Mouse (Mus musculus): ENCODE results near the gene Dusp5.

Gene Dusp5

GRCm38 (mm10) chr19:53517370-53518096 is 11.4 kb upstream of the Dusp5 start:
- DNase-seq (ENCODE audit: low read depth, low spot score): no peak

GRCm38 (mm10) chr19:53519549-53519948 is 9.4 kb upstream of the Dusp5 start:
- DNase-seq (ENCODE audit: low read depth, low spot score): no peak

- DNase-seq (ENCODE audit: low read depth, low spot score): peak; percentile 82
These were observed 8.9 kb upstream of the Dusp5 start for GRCm38 (mm10) chr19:53519981-53520380.

- no peak for DNase-seq (ENCODE audit: low read depth, low spot score)
These were observed 7.6 kb upstream of the Dusp5 start for GRCm38 (mm10) chr19:53521137-53521795.

GRCm38 (mm10) chr19:53527480-53527879 is 1.4 kb upstream of the Dusp5 start:
- DNase-seq (ENCODE audit: low read depth, low spot score): no peak

GRCm38 (mm10) chr19:53528131-53528621 is 733 bp upstream of the Dusp5 start:
- no peak for DNase-seq (ENCODE audit: low read depth, low spot score)

GRCm38 (mm10) chr19:53529455-53529704 is 471 bp downstream of the Dusp5 start:
- no peak for DNase-seq (ENCODE audit: low read depth, low spot score)

- DNase-seq (ENCODE audit: low read depth, low spot score): peak; percentile 77
These were observed 1.0 kb downstream of the Dusp5 start for GRCm38 (mm10) chr19:53529705-53530562.

- no peak for DNase-seq (ENCODE audit: low read depth, low spot score)
These were observed 2.5 kb downstream of the Dusp5 start for GRCm38 (mm10) chr19:53531416-53531815.

GRCm38 (mm10) chr19:53532021-53532420 is 3.1 kb downstream of the Dusp5 start:
- DNase-seq (ENCODE audit: low read depth, low spot score): no peak

GRCm38 (mm10) chr19:53532676-53533075 is 3.8 kb downstream of the Dusp5 start:
- DNase-seq (ENCODE audit: low read depth, low spot score): no peak

GRCm38 (mm10) chr19:53533236-53533635 is 4.3 kb downstream of the Dusp5 start:
- DNase-seq (ENCODE audit: low read depth, low spot score): no peak

- DNase-seq (ENCODE audit: low read depth, low spot score): no peak
These were observed 5.1 kb downstream of the Dusp5 start for GRCm38 (mm10) chr19:53533810-53534601.

GRCm38 (mm10) chr19:53534757-53535410 is 6.0 kb downstream of the Dusp5 start:
- no peak for DNase-seq (ENCODE audit: low read depth, low spot score)

GRCm38 (mm10) chr19:53535421-53535820 is 6.5 kb downstream of the Dusp5 start:
- DNase-seq (ENCODE audit: low read depth, low spot score): peak; percentile 66

- peak; percentile 27 for DNase-seq (ENCODE audit: low read depth, low spot score)
These were observed 7.3 kb downstream of the Dusp5 start for GRCm38 (mm10) chr19:53536251-53536650.

GRCm38 (mm10) chr19:53536731-53537666 is 8.1 kb downstream of the Dusp5 start:
- DNase-seq (ENCODE audit: low read depth, low spot score): peak; percentile 73

GRCm38 (mm10) chr19:53538024-53538423 is 9.1 kb downstream of the Dusp5 start:
- no peak for DNase-seq (ENCODE audit: low read depth, low spot score)

- peak; percentile 46 for DNase-seq (ENCODE audit: low read depth, low spot score)
These were observed 9.9 kb downstream of the Dusp5 start for GRCm38 (mm10) chr19:53538796-53539195.

- peak; percentile 69 for DNase-seq (ENCODE audit: low read depth, low spot score)
These were observed 10.4 kb downstream of the Dusp5 start for GRCm38 (mm10) chr19:53539296-53539695.
